Mouse (Mus musculus) ES-E14 (cell line): ENCODE measurements around the gene Frem2.

Source experiments
- CHD2 ChIP-seq: IDR thresholded peaks from 2 replicates; pipeline ENCODE4 v1.6.1; 2014; ENCODE audit warnings: mild to moderate bottlenecking, low read depth, low read length, inconsistent platforms
- HCFC1 ChIP-seq: IDR thresholded peaks from 2 replicates; pipeline ENCODE4 v1.6.1; 2012; ENCODE audit warnings: low read length, inconsistent platforms, borderline replicate concordance; ENCODE audit not compliant: insufficient read depth
- ZC3H11A ChIP-seq: IDR thresholded peaks from 2 replicates; pipeline ENCODE4 v1.6.1; 2012; ENCODE audit warnings: low read depth, mild to moderate bottlenecking, inconsistent platforms, low read length, borderline replicate concordance
- ZNF384 ChIP-seq: IDR thresholded peaks from 2 replicates; pipeline ENCODE4 v1.6.1; 2012; ENCODE audit warnings: low read depth, low read length, inconsistent platforms

DNA sequence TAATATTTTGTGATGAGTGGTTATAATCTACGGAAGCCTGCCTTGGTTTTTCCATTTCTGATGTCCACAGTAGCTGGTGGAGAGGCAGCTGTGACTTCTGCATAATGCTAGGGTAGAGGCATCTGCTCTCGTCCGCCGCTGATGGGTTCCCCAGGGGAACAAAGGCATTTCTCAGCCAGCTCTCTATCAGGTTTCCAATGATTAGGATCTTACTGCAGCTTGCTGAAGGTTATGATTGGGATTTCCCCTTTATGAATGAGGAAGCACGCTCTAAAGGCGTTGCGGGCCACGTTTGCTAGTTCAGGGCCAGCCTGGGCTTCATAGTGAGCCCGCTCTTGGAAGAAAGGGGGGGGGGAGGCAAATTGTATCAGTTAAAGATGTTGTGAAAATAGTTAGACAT lies 190.7 kb downstream of the Frem2 start:
- TF ChIP-seq ZC3H11A (no peak), CHD2 (no peak), HCFC1 (no peak), ZNF384 (no peak)
